Mouse (Mus musculus): ENCODE data around the gene Gm5141. TPM values are rescaled to one million over a fixed set of nuclear protein-coding genes. Genes with fewer than 3 reads are reported as not detected.
A peak's percentile ranks its signal among the peaks of the same experiment; 100 is the strongest.
"Not testable (repeated sequence)": the region's sequence is repeated elsewhere in the genome, so short reads cannot be mapped to it uniquely, and the experiment has no call there.

Gene Gm5141
- polyA plus RNA-seq (2012; rRNA removed): 0.59 and 0.98 TPM in 2 replicates

DNA sequence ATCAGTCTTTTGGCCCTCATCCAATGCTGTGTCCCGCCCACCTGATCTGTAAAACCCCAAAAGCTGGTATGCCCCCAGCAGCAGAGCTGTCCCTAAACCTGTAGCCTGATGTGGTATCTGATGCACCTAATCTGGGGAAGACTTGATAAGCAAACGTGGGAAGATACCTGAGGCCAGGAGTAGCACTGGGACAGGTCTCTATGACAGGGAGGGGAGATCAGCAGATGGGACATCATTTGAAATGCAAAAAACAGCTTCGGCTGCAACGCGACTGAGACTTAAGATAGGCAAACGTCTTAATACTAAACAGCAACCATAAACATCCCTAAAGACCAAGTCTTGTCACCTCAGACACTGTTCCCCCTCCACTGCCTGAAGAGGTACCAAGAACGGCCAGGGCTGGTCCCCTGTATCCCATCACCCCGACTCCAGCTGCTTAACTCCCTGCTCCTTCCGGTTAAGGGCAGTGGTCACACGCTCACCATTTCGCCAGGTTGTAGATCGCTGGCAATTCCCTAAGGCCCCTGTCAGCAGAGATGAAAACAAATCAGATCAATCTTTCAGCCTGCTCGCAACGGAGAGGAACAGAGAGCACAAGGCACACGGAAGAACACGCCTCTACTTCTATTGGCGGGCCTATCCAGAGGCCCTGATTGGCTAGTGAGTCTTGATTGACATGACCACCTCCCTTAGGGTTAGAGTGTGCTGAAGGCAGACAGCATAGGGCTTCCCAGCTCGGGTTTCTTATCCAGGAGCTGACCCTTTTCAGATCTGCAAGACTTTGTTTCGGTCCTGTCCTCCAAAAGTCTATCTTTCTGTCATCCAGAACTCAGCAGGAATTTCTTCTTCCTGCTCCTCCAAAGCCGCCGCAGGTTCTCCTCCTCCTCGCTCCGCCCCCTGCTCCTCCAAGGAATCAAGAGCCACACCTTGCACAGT is at the start of gene Gm5141:
Gene Gm5141, minus strand, starts transcription at position 610 of the 936 bp plus-strand sequence.
- H3K27ac ChIP-seq (ENCODE audit: insufficient read depth, low read length); H3K4me1 ChIP-seq (ENCODE audit: control insufficient read depth, insufficient read depth, insufficient read length); H3K27me3 ChIP-seq (ENCODE audit: control insufficient read depth, insufficient read depth, low read length); H3K36me3 ChIP-seq (ENCODE audit: control insufficient read depth, insufficient read depth, low read length): not testable (repeated sequence)
- WGBS: 4% methylated on average over 23 of the region's 23 CpGs
- DNase-seq (ENCODE audit: low read depth in 1 of 2, low spot score in 2 of 2): peak in 1 of 2 experiments; percentile 26
- H3K4me3 ChIP-seq (ENCODE audit: extremely low read depth, insufficient read depth, insufficient read length): peak within 1 kb of the TSS; percentile 72

DNA sequence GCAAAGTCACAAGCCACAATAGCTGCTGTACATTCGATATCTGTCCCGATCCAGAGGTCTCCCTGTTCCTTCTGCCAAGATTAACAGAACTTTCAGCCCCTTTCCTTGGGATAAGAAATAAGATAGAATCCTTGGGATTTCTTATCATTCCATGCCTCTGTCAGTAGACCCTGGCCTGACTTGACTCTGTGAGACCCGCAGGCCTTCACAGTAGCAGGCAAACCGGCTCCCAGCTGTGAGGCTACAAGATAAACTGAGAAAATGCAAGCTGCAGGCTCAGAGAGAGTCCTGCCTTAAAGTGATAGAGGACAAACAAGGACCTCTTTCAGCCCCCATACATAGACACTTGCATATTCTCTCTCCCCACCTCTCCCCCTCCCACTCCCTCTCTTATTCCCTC is 47.7 kb upstream of the Gm5141 start:
- Histone ChIP-seq H3K27ac (ENCODE audit: insufficient read depth, low read length) (no peak overlapping the region), H3K4me3 (ENCODE audit: extremely low read depth, insufficient read depth, insufficient read length) (no peak overlapping the region), H3K4me1 (ENCODE audit: control insufficient read depth, insufficient read depth, insufficient read length) (no peaks in the 10 kb centered on the region), H3K36me3 (ENCODE audit: control insufficient read depth, insufficient read depth, low read length) (no peaks in the 10 kb centered on the region), H3K27me3 (ENCODE audit: control insufficient read depth, insufficient read depth, low read length) (no peaks in the 10 kb centered on the region)
- 62% methylated on average over 4 of the region's 4 CpGs for WGBS
- TF ChIP-seq POLR2A (IDR thresholded peaks at IDR 0.05; ENCODE audit: low read depth, low read length) (no peak), CTCF (IDR thresholded peaks at IDR 0.05; ENCODE audit: extremely low read depth, insufficient read depth, insufficient read length, insufficient replicate concordance) (no peak)
- no peak for DNase-seq (ENCODE audit: low read depth in 1 of 2, low spot score in 2 of 2)

DNA sequence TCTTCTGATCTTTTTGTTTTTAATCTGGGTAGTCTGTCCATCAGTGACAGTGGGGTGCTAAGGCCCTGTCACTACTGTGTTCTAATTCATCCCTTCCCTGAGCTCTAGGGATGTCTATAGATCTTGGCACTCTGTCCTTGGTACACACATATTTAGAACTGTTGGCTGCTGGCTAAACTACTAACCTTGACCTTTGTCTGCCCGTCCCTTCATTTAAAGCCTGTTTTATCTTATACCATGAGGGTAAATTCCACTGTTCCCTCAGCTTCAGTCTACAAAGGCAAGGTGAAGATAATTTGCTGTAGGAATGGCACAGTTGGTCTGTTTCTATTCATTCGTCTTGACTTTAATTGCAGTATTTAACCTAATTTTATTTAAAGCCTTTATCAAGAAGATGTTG is 46.6 kb upstream of the Gm5141 start:
- 81% methylated on average over 2 of the region's 2 CpGs for WGBS
- TF ChIP-seq CTCF (IDR thresholded peaks at IDR 0.05; ENCODE audit: extremely low read depth, insufficient read depth, insufficient read length, insufficient replicate concordance) (no peak), POLR2A (IDR thresholded peaks at IDR 0.05; ENCODE audit: low read depth, low read length) (no peak)
- Histone ChIP-seq H3K27me3 (ENCODE audit: control insufficient read depth, insufficient read depth, low read length) (no peaks in the 10 kb centered on the region), H3K27ac (ENCODE audit: insufficient read depth, low read length) (no peak overlapping the region), H3K4me1 (ENCODE audit: control insufficient read depth, insufficient read depth, insufficient read length) (no peaks in the 10 kb centered on the region), H3K36me3 (ENCODE audit: control insufficient read depth, insufficient read depth, low read length) (no peaks in the 10 kb centered on the region), H3K4me3 (ENCODE audit: extremely low read depth, insufficient read depth, insufficient read length) (no peak overlapping the region)
- no peak for DNase-seq (ENCODE audit: low read depth in 1 of 2, low spot score in 2 of 2)

GRCm38 (mm10) chr13:62815705-62816104 is 30.1 kb upstream of the Gm5141 start:
- not testable (repeated sequence) for H3K27ac ChIP-seq (ENCODE audit: insufficient read depth, low read length); H3K27me3 ChIP-seq (ENCODE audit: control insufficient read depth, insufficient read depth, low read length); H3K4me3 ChIP-seq (ENCODE audit: extremely low read depth, insufficient read depth, insufficient read length); H3K36me3 ChIP-seq (ENCODE audit: control insufficient read depth, insufficient read depth, low read length); H3K4me1 ChIP-seq (ENCODE audit: control insufficient read depth, insufficient read depth, insufficient read length); DNase-seq (ENCODE audit: low read depth in 1 of 2, low spot score in 2 of 2)
- WGBS: 92% methylated on average over 3 of the region's 3 CpGs

GRCm38 (mm10) chr13:62812713-62813112 is 27.1 kb upstream of the Gm5141 start:
- no peak overlapping the region for H3K27ac ChIP-seq (ENCODE audit: insufficient read depth, low read length)
- no peak overlapping the region for H3K4me3 ChIP-seq (ENCODE audit: extremely low read depth, insufficient read depth, insufficient read length)
- H3K4me1 ChIP-seq (ENCODE audit: control insufficient read depth, insufficient read depth, insufficient read length): no peaks in the 10 kb centered on the region
- H3K36me3 ChIP-seq (ENCODE audit: control insufficient read depth, insufficient read depth, low read length): no peaks in the 10 kb centered on the region
- TF ChIP-seq POLR2A (IDR thresholded peaks at IDR 0.05; ENCODE audit: low read depth, low read length) (no peak), CTCF (IDR thresholded peaks at IDR 0.05; ENCODE audit: extremely low read depth, insufficient read depth, insufficient read length, insufficient replicate concordance) (no peak)
- 13% methylated on average over 32 of the region's 32 CpGs for WGBS
- H3K27me3 ChIP-seq (ENCODE audit: control insufficient read depth, insufficient read depth, low read length): no peaks in the 10 kb centered on the region
- no peak for DNase-seq (ENCODE audit: low read depth in 1 of 2, low spot score in 2 of 2)

GRCm38 (mm10) chr13:62807981-62808380 is 22.4 kb upstream of the Gm5141 start:
- H3K27me3 ChIP-seq (ENCODE audit: control insufficient read depth, insufficient read depth, low read length); H3K27ac ChIP-seq (ENCODE audit: insufficient read depth, low read length); H3K4me3 ChIP-seq (ENCODE audit: extremely low read depth, insufficient read depth, insufficient read length); H3K4me1 ChIP-seq (ENCODE audit: control insufficient read depth, insufficient read depth, insufficient read length); H3K36me3 ChIP-seq (ENCODE audit: control insufficient read depth, insufficient read depth, low read length); DNase-seq (ENCODE audit: low read depth in 1 of 2, low spot score in 2 of 2): not testable (repeated sequence)
- 77% methylated on average over 6 of the region's 6 CpGs for WGBS

GRCm38 (mm10) chr13:62786135-62786493 is 506 bp upstream of the Gm5141 start:
- H3K4me3 ChIP-seq (ENCODE audit: extremely low read depth, insufficient read depth, insufficient read length): peak overlapping the region; percentile 72; the same call in 1 of the 2 replicates
- WGBS: 42% methylated on average over 2 of the region's 2 CpGs

DNA sequence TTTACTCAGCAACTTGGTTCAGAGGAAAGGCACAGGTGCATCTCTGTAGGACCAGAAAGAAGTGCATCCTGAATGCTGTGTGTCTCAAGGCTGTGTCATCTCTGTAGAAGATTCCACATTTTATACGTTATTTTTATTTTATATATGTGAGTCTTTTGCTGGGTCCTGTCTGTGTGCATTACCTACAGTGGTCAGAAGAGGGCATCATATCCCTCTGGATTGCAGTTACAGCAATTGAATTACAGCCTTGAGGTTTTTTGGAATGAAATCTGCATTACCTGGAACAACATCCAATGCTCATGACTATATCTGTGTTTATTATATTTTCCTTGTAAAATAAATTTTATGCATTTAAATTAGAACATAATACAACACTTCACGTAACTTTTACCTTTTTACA is 21.8 kb downstream of the Gm5141 start:
- H3K4me1 ChIP-seq (ENCODE audit: control insufficient read depth, insufficient read depth, insufficient read length); H3K27ac ChIP-seq (ENCODE audit: insufficient read depth, low read length); H3K27me3 ChIP-seq (ENCODE audit: control insufficient read depth, insufficient read depth, low read length); H3K4me3 ChIP-seq (ENCODE audit: extremely low read depth, insufficient read depth, insufficient read length); H3K36me3 ChIP-seq (ENCODE audit: control insufficient read depth, insufficient read depth, low read length): not testable (repeated sequence)
- WGBS: 61% methylated on average over 2 of the region's 2 CpGs
- DNase-seq (ENCODE audit: low read depth in 1 of 2, low spot score in 2 of 2): peak in 1 of 2 experiments; percentile 14

More at GRCm38 (mm10) chr13:62786135-62786493, 506 bp upstream of the Gm5141 start:
- H3K27me3 ChIP-seq (ENCODE audit: control insufficient read depth, insufficient read depth, low read length); H3K36me3 ChIP-seq (ENCODE audit: control insufficient read depth, insufficient read depth, low read length); DNase-seq (ENCODE audit: low read depth in 1 of 2, low spot score in 2 of 2); H3K4me1 ChIP-seq (ENCODE audit: control insufficient read depth, insufficient read depth, insufficient read length); H3K27ac ChIP-seq (ENCODE audit: insufficient read depth, low read length): not testable (repeated sequence)

- H3K4me1 ChIP-seq (ENCODE audit: control insufficient read depth, insufficient read depth, insufficient read length): not testable (repeated sequence)
Observed at GRCm38 (mm10) chr13:62760432-62761415, 24.9 kb downstream of the Gm5141 start, which contains the start of gene Platr25. Gene Platr25 (minus strand): TSS chr13:62760709.

More at GRCm38 (mm10) chr13:62760432-62761415, 24.9 kb downstream of the Gm5141 start, which contains the start of gene Platr25:
- peak within 1 kb of the TSS; percentile 64; the same call in 1 of the 2 replicates for H3K4me3 ChIP-seq (ENCODE audit: extremely low read depth, insufficient read depth, insufficient read length)
- H3K27me3 ChIP-seq (ENCODE audit: control insufficient read depth, insufficient read depth, low read length); H3K36me3 ChIP-seq (ENCODE audit: control insufficient read depth, insufficient read depth, low read length): not testable (repeated sequence)
- H3K27ac ChIP-seq (ENCODE audit: insufficient read depth, low read length): peak within 1 kb of the TSS; percentile 57; the same call in 1 of the 2 replicates
- DNase-seq (ENCODE audit: low read depth in 1 of 2, low spot score in 2 of 2): peak; percentile 60 to 61
- 14% methylated on average over 20 of the region's 20 CpGs for WGBS

Measured in spleen, adult 2 months (tissue).